Mouse (Mus musculus) C2C12 (cell line): Measurements from ENCODE around the gene Exosc7.

Source experiments
- CEBPB ChIP-seq: IDR thresholded peaks from one replicate; pipeline ENCODE4 v1.6.1; 2011; ENCODE audit warnings: low read depth, mild to moderate bottlenecking, control low read depth, moderate library complexity
- CTCF ChIP-seq: IDR thresholded peaks from one replicate; pipeline ENCODE4 v1.5.1; 2011; ENCODE audit not compliant: control insufficient read depth, insufficient read depth, insufficient read length
- FOSL1 ChIP-seq: IDR thresholded peaks from one replicate; pipeline ENCODE4 v1.8.0; 2011; ENCODE audit warnings: mild to moderate bottlenecking, low read length; ENCODE audit not compliant: poor library complexity, insufficient read depth, severe bottlenecking
- MAX ChIP-seq: IDR thresholded peaks from one replicate; pipeline ENCODE4 v1.6.1; 2011; ENCODE audit warnings: mild to moderate bottlenecking, control low read depth
- MYOD1 ChIP-seq: IDR thresholded peaks from one replicate; pipeline ENCODE4 v1.6.1; 2011; ENCODE audit warnings: low read depth; ENCODE audit not compliant: control insufficient read depth, insufficient read length
- MYOG ChIP-seq: IDR thresholded peaks from one replicate; pipeline ENCODE4 v1.6.1; 2011; ENCODE audit not compliant: control insufficient read depth, insufficient read length; ENCODE audit errors: extremely low read depth
- USF1 ChIP-seq: IDR thresholded peaks from one replicate; pipeline ENCODE4 v1.6.1; 2011; ENCODE audit warnings: low read depth, mild to moderate bottlenecking, control low read depth, moderate library complexity

GRCm38 (mm10) chr9:123162985-123163694 is 50.1 kb downstream of the Exosc7 start:
- TF ChIP-seq CTCF: no peak
- TF ChIP-seq MAX: no peak
- TF ChIP-seq USF1: no peak
- no peak for TF ChIP-seq CEBPB
- no peak for TF ChIP-seq MYOD1
- no peak for TF ChIP-seq MYOG
- no peak for TF ChIP-seq FOSL1
